Mouse (Mus musculus) megakaryocyte, embryonic 14.5 days (primary cell): Measurements from ENCODE around the gene Cd300lb.

ENCODE experiments used
- FLI1 ChIP-seq: IDR thresholded peaks from 2 replicates; pipeline ENCODE4 v1.6.1; 2012; ENCODE audit warnings: low read length, inconsistent platforms, mixed read lengths
- GATA1 ChIP-seq: IDR thresholded peaks from 3 replicates; pipeline ENCODE4 v1.6.1; 2012; ENCODE audit warnings: mixed read lengths, low read length, inconsistent platforms, borderline replicate concordance

DNA sequence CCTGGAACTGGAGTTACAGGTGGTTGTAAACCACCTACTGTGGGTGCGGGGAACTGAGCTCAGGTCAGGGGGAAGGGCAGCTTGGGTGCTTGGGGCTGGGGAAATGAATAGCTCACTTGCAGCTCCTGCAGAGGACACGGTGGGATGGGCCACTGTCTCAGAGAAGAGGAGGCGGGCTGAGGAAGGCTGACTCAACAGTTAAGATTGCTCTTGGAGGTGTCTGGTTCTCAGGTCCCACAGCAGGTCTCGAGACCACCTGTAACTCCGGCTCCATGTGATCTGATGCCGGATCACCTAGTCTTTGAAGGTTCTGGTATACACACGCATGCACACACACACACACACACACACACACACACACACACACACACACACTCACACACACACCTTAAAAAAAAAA lies 58.0 kb downstream of the Cd300lb start:
- TF ChIP-seq GATA1 (no peak), FLI1 (no peak)
